Mouse (Mus musculus) central nervous system, embryonic 11.5 days (tissue): ENCODE results near the gene Map2k5. TPM values are rescaled to one million over a fixed set of nuclear protein-coding genes. Genes with fewer than 3 reads are reported as not detected.

ENCODE experiments used
- polyA plus RNA-seq: library from polyadenylated mRNA; depleted of rRNA; stranded (reverse); fragments of >200 nt; gene quantifications from 2 replicates; pipeline ENCODE4 v1.2.3, GENCODE M21; 2012; rRNA removed

Gene Map2k5
- 19.5 and 27.8 TPM in 2 replicates for polyA plus RNA-seq

DNA sequence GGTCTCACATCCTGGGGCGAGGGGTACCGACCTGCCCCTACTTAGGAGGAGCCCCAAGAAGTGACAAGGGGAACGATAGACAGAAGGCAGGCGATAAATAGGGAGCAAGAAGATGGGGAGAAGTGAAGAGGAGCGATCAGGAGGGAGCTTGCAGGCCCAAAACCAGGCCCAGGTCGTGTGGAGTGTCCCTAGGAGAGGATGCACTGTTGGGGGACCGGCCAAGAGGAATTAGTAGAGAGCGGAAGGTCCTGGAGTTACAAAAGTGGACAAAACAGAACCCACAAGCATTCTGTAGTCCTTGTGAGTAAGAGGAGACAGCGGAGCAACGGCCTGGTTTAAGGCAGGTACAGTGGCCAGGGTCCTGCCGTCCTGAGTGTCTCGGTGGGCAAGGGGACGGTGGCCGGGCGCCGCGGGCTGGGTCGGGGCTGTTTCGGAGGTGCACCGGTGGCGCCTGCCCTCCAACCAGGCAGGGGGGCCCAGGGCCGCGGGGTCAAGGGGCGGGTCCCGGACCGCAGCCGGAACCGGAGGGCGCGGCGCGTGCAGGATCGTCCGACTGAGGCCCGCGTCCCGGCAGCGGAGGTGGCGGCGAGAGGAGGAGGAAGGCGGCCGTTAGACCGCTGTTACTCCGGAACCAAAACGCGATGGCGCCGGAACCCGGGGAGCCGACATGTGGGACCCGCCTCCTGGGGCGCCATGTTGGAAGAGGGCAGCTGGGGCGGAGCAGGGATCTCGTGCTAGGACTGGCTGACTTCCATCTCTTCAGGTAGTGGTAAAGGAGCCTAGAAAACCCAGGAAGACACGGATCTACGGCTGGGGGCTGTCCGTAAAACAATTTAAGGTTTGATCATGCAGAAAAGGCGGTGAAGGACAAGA is at the start of gene Map2k5:
Map2k5 (minus strand) TSS at position 633 of the 873 bp plus-strand sequence.

DNA sequence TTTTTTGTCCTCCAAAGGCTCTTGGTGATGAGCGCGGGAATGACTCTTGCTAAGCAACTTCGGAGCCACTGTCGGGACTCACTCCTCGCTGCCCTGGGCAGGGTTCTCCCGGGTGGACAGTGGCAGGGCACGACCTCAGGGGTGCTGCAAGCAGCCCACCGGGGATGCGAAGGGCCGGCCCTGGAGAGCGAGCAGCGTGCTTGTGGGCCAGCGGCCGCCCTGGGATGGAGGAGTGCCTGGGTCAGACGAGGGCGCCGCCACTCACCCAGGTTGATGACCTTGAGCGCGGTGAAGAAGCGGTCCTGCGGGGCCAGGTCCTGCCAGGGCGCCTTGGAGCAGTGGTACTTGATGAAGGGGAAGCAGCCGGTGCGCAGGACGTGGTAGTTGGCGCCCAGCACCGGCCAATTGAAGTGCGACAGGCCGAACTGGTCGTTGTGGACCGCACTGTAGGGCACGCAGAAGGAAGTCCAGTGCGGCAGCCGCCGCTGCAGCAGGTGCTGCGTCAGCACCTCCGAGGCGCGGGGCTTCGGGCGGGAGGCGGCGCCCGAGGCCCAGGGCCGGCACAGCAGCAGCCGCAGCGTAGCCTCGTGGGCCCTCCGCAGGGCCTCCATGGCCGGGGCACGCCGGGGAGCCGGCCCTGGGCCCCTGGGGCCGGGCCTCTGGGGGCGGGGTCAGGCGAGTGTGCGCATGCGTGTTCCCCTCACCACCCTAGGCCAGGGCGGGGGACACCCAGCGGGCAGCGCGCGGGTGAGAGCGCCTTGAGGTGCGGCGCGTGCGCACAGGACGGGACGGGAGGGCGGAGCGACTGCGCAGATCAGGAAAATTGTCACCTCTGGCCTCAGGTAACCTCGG is 21.1 kb upstream of the Map2k5 start, which contains the start of gene 2300009A05Rik:
2300009A05Rik (minus strand) TSS at position 636 of the 852 bp plus-strand sequence.

DNA sequence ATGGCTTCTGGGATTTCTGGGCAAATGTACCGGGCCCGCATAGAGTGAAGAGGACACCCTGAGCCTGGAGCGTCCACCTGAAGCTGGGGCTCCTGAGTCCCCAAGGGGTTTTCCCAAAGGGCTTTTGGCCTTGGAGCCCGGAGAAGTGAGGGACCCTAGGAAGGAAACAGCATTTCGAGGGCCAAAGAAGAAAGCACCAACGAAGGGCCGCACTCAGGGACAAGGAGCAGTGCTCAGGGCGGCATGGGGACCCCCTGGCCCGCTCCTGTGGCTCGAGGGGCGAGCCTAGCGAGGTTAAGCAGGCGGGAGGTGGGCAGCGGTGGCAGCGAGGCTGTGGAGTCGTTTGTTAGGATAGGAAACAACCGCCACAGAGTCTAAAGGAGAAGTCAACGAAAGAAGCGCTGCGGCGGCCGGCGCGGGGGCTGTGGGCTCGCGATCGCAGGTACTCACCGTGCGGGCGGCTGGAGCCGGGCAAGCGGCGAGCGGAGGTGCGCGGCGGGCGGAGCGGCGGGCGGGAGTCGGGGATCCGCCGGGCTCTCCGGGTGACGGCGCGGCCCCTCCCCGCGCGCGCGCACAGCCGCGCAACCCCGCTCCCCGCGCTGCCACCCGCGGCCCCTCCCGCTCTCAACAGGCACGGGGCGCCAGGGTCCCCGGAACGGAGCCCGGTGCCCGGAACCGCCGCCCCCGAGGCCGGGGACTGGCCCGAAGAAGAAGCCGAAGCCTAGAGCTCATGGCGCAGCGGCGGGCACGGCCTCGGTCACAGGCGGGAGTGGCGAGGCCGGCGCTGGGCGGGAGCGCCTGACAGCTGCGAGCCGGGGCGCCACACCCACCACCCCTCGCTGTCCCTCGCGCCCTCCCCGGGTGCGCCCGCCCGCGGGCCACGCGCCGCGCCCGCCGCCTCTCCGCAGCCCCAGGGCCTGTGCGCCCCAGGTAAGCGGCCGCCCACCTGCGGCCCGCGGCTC is 229.0 kb downstream of the Map2k5 start, which contains the start of gene Skor1:
Skor1 (minus strand) TSS at position 552 of the 962 bp plus-strand sequence.

Other genes starting within 250 kb of the Map2k5 start
- gene Skor1, start 228.9 kb downstream of the Map2k5 start, polyA plus RNA-seq, result 1.1 and 4.2 TPM in 2 replicates
- 7.2 and 21.2 TPM in 2 replicates for gene 2300009A05Rik, start 21.3 kb upstream of the Map2k5 start, polyA plus RNA-seq
- gene Iqch, start 224.6 kb upstream of the Map2k5 start, polyA plus RNA-seq, result 0.02 and 0.10 TPM in 2 replicates
- 20.6 and 40.4 TPM in 2 replicates for gene Aagab, start 224.8 kb upstream of the Map2k5 start, polyA plus RNA-seq